Mouse (Mus musculus) intestine, postnatal 0 days (tissue): Measurements from ENCODE around the gene Cops4. TPM values are rescaled to one million over a fixed set of nuclear protein-coding genes. Genes with fewer than 3 reads are reported as not detected.

ENCODE experiments used
- ATAC-seq: fragments of 200-750 bp; cut with Nextera tagmentation; 2 replicates; pipeline ENCODE4 v1.8.0; 2017; ENCODE audit warnings: mild to moderate bottlenecking, moderate TSS enrichment, moderate library complexity
- H3K27ac ChIP-seq: fragments of 300-500 bp; sonication (generic); 2 replicates; pipeline ENCODE4 v1.5.1; 2014; ENCODE audit warnings: mild to moderate bottlenecking, low read depth, low read length, moderate library complexity
- H3K27me3 ChIP-seq: fragments of 300-500 bp; sonication (generic); replicated peaks from 2 replicates; pipeline ENCODE4 v1.6.1; 2014; ENCODE audit warnings: low read length, mixed read lengths; ENCODE audit not compliant: control insufficient read depth, insufficient read depth
- H3K36me3 ChIP-seq: fragments of 300-500 bp; sonication (generic); 2 replicates; pipeline ENCODE4 v1.6.1; 2014; ENCODE audit warnings: mild to moderate bottlenecking, moderate library complexity; ENCODE audit not compliant: control insufficient read depth, insufficient read depth
- H3K4me1 ChIP-seq: fragments of 300-500 bp; sonication (generic); replicated peaks from 2 replicates; pipeline ENCODE4 v1.6.1; 2014; ENCODE audit warnings: antibody characterized with exemption, low read length, mixed read lengths; ENCODE audit not compliant: control insufficient read depth, insufficient read depth
- H3K4me2 ChIP-seq: fragments of 300-500 bp; sonication (generic); replicated peaks from 2 replicates; pipeline ENCODE4 v1.6.1; 2014; ENCODE audit warnings: low read depth, mild to moderate bottlenecking, moderate library complexity
- H3K4me3 ChIP-seq: fragments of 300-500 bp; sonication (generic); 2 replicates; pipeline ENCODE4 v1.5.1; 2014; ENCODE audit warnings: low read depth, low read length
- H3K9ac ChIP-seq: fragments of 300-500 bp; sonication (generic); 2 replicates; pipeline ENCODE4 v1.6.1; 2014; ENCODE audit warnings: mild to moderate bottlenecking, low read depth, low read length
- H3K9me3 ChIP-seq: fragments of 300-500 bp; sonication (generic); 2 replicates; pipeline ENCODE4 v1.6.1; 2016; ENCODE audit warnings: mixed run types; ENCODE audit not compliant: control insufficient read depth
- CTCF ChIP-seq: sonication (generic); IDR thresholded peaks from 2 replicates; pipeline ENCODE4 v1.5.1; 2016; ENCODE audit warnings: low read depth, mild to moderate bottlenecking, control low read depth, antibody characterized with exemption, moderate library complexity
- WGBS: fragments of 180-500 bp; shearing (Covaris S2); extraction: QIAGEN DNeasy Blood & Tissue Kit; methylation state at CpG from one replicate; pipeline ENCODE4 v1.1.7; 2014; 5-methylcytosine and 5-hydroxymethylcytosine counted together
- polyA plus RNA-seq: library from polyadenylated mRNA; unstranded; fragments of >200 nt; fragmentation: Nextera tagmentation; extraction: Ambion mirVana; gene quantifications from 2 replicates; pipeline ENCODE4 v1.2.1, GENCODE M21; 2015

The Cops4 gene
- polyA plus RNA-seq, 1 experiment from 2014 or later: 76.9 TPM

- H3K4me2 ChIP-seq: no peak overlapping the region
- no peak for ATAC-seq
- 84% methylated on average over 5 of the region's 5 CpGs for WGBS
- no peak overlapping the region for H3K4me3 ChIP-seq
- H3K27me3 ChIP-seq: no peaks in the 10 kb centered on the region
- no peak overlapping the region for H3K27ac ChIP-seq
- no peaks in the 10 kb centered on the region for H3K36me3 ChIP-seq
- no peaks in the 10 kb centered on the region for H3K9me3 ChIP-seq
- no peak overlapping the region for H3K9ac ChIP-seq
- no peaks in the 10 kb centered on the region for H3K4me1 ChIP-seq
- TF ChIP-seq CTCF: no peak
Observed at GRCm38 (mm10) chr5:100578863-100579411, 60.8 kb downstream of the Cops4 start.

GRCm38 (mm10) chr5:100581622-100582434, 63.7 kb downstream of the Cops4 start:
- ATAC-seq: no peak
- H3K36me3 ChIP-seq: no peaks in the 10 kb centered on the region
- H3K9me3 ChIP-seq: no peaks in the 10 kb centered on the region
- no peak for TF ChIP-seq CTCF
- no peak overlapping the region for H3K4me2 ChIP-seq
- H3K27ac ChIP-seq: no peak overlapping the region
- no peaks in the 10 kb centered on the region for H3K4me1 ChIP-seq
- H3K4me3 ChIP-seq: no peak overlapping the region
- 50% methylated on average over 11 of the region's 11 CpGs for WGBS
- H3K9ac ChIP-seq: no peak overlapping the region
- H3K27me3 ChIP-seq: no peaks in the 10 kb centered on the region

GRCm38 (mm10) chr5:100582435-100582826, 64.3 kb downstream of the Cops4 start:
- no peak overlapping the region for H3K4me2 ChIP-seq
- no peak overlapping the region for H3K27ac ChIP-seq
- ATAC-seq: no peak
- 94% methylated on average over 5 of the region's 5 CpGs for WGBS
- no peak overlapping the region for H3K4me3 ChIP-seq
- no peaks in the 10 kb centered on the region for H3K36me3 ChIP-seq
- H3K27me3 ChIP-seq: no peaks in the 10 kb centered on the region
- no peaks in the 10 kb centered on the region for H3K4me1 ChIP-seq
- TF ChIP-seq CTCF: no peak
- no peaks in the 10 kb centered on the region for H3K9me3 ChIP-seq
- H3K9ac ChIP-seq: no peak overlapping the region

- no peaks in the 10 kb centered on the region for H3K9me3 ChIP-seq
- no peak overlapping the region for H3K9ac ChIP-seq
- H3K36me3 ChIP-seq: no peaks in the 10 kb centered on the region
- TF ChIP-seq CTCF: no peak
- WGBS: 71% methylated on average over 7 of the region's 7 CpGs
- H3K4me3 ChIP-seq: no peak overlapping the region
- H3K27ac ChIP-seq: no peak overlapping the region
- no peak for ATAC-seq
- no peak overlapping the region for H3K4me2 ChIP-seq
- H3K27me3 ChIP-seq: no peaks in the 10 kb centered on the region
- H3K4me1 ChIP-seq: no peaks in the 10 kb centered on the region; the same call in 1 of the 2 replicates
Observed at GRCm38 (mm10) chr5:100583066-100583465, 65.0 kb downstream of the Cops4 start.

- Histone ChIP-seq H3K27me3 (no peaks in the 10 kb centered on the region), H3K4me2 (no peak overlapping the region), H3K27ac (no peak overlapping the region), H3K4me1 (no peaks in the 10 kb centered on the region; the same call in 1 of the 2 replicates), H3K4me3 (no peak overlapping the region), H3K36me3 (no peaks in the 10 kb centered on the region), H3K9ac (no peak overlapping the region), H3K9me3 (no peaks in the 10 kb centered on the region)
- no peak for TF ChIP-seq CTCF
- WGBS: 88% methylated on average over 8 of the region's 8 CpGs
- no peak for ATAC-seq
Observed at GRCm38 (mm10) chr5:100585206-100585644, 67.1 kb downstream of the Cops4 start.

- Histone ChIP-seq H3K4me1 (peaks cover under 1% of the 10 kb centered on the region; the same call in 1 of the 2 replicates), H3K36me3 (no peaks in the 10 kb centered on the region)
- ATAC-seq: no peak
Observed at GRCm38 (mm10) chr5:100585657-100586056, 67.5 kb downstream of the Cops4 start.

More at GRCm38 (mm10) chr5:100585657-100586056, 67.5 kb downstream of the Cops4 start:
- Histone ChIP-seq H3K4me2 (no peak overlapping the region), H3K27ac (no peak overlapping the region), H3K9me3 (no peaks in the 10 kb centered on the region), H3K4me3 (no peak overlapping the region), H3K9ac (no peak overlapping the region), H3K27me3 (no peaks in the 10 kb centered on the region)
- TF ChIP-seq CTCF: no peak
- WGBS: 88% methylated on average over 3 of the region's 3 CpGs
